Mouse (Mus musculus) E14TG2a.4 (cell line): ENCODE data around the gene Mlana.

ENCODE experiments used
- CTCF ChIP-seq: conservative IDR thresholded peaks from 2 replicates; pipeline ENCODE4 v1.5.1; 2014; ENCODE audit warnings: low read length
- NANOG ChIP-seq: IDR thresholded peaks from 2 replicates; pipeline ENCODE4 v1.6.1; 2014; ENCODE audit warnings: borderline replicate concordance, low read length, mixed read lengths
- POU5F1 ChIP-seq: IDR thresholded peaks from 2 replicates; pipeline ENCODE4 v1.6.1; 2014; ENCODE audit warnings: low read length, borderline replicate concordance

- TF ChIP-seq CTCF = no peak
- no peak for TF ChIP-seq POU5F1
- TF ChIP-seq NANOG = no peak
Observed at GRCm38 (mm10) chr19:29713451-29713850, 15.8 kb downstream of the Mlana start.
